Mouse (Mus musculus): ENCODE measurements around the gene Ccdc69.

Gene Ccdc69

DNA sequence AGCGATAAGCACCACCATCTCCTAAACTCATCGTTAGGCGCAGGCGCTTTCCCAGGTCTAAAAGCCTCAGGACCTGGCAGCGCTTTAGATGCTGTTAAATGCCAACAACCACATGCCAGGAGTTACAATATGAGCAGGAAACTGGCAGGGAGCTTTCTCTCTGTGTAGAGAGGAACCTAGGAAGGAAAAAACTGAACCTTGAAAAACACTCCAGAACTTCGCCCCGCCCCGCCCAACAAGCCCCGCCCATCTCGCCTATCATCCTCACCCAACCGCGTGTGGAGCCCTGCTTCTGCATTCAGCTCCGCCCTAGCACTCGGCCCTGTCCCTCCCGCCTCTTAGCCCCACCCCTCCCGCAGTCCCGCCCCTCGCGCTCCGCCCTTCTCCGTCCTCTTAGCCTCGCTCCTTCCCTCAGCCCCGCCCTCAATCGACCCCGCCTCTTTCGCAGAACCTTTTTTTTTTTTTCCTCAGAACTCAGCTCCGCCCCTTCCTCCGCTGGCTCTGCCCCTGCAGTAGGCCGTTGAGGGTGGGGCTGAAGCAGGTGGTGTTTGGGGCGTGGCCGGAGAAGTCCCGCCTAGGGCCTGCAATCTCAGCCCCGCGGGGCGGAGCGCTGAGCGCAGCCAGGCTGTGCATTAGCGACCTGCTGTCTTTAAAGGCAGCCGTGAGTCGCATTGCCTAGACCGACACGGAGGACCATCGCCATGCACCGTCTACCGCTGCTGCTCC lies 19.7 kb upstream of the Ccdc69 start, which contains the start of gene Gm2a:
Gm2a (plus strand) TSS at position 653 of the 726 bp plus-strand sequence.
- CTCF ChIA-PET: interaction anchor here (0.6 to 1.2 kb wide), 3 partner anchors 17 to 1295 kb away, joined by 3 to 4 read pairs (median 3); no protein-coding TSS in a partner anchor

DNA sequence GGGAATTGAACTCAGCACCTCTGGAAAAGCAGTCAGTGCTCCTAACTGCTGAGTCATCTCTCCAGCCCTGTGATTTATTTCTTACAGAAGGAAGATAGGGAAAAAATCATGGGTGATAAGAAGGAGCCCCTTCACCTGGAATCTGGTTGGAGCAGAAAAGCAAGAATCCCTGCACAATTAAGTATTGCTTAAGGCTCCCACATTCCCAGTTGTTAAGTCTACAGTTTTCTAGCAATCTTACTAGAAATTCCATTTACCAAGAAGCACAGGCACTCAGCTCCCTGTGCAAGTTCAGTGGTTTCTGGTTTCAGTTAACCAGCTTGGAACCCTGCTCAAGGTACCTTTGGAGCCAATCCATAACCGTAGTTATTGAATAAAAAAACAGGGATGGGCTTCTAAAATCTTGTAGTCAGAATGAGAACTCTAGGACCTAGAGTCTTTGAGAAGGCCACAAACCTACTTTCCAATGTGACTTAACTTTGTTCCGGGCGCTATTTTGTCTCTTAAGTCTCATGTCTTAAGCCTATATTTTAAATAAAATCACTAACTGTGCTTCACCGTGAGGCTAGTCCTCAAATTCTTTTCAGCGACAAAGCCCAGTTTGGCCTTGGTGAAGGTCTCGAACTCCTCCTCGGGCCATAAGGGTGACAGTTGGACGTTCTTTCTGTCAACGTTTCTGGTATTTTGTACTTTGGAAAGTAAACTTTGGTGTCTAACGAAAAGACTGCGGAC lies 19.0 kb upstream of the Ccdc69 start:
- CTCF ChIA-PET: interaction anchor here (0.7 to 1.2 kb wide), 2 partner anchors 18 to 203 kb away, joined by 3 read pairs; no protein-coding TSS in a partner anchor

DNA sequence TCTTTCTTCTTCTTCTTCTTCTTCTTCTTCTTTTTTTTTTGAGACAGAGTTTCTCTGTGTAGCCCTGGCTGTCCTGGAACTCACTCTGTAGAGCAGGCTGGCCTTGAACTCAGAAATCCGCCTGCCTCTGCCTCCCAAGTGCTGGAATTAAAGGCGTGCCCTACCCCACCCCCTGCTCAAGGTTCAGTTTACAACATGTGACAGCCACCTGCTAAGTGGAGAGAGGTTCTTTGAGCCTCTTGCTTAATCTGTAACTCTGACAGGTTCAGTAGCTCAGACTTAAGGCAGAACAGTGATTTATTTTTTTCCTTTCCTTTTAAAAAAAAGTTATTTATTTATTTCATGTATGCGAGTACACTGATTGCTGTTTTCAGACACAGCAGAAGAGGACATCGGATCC lies 18.4 kb upstream of the Ccdc69 start:
- CTCF ChIA-PET: interaction anchor here (0.7 kb wide), 1 partner anchor 202 kb away, joined by 3 read pairs; no protein-coding TSS in a partner anchor

DNA sequence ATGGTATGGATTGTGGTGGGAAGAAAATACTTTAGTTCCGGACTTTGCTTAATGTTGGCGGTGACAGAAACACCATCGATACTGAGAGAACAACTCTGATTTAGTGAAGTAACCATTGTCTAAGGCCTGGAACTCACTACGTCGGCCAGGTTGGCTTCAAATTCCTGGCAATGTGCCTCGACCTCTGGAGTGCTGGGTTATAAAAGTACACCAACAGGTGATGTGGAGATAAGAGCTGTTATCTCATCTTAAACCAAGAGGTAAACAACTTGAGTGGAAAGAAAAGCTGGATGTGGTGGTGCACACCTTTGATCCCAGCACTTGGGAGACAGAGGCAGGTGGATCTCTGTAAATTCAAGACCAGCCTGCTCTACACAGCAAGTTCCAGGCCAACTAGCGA lies 15.2 kb upstream of the Ccdc69 start:
- CTCF ChIA-PET: interaction anchor here (0.8 to 1.0 kb wide), 2 partner anchors 14 to 129 kb away, joined by 4 read pairs; no protein-coding TSS in a partner anchor

DNA sequence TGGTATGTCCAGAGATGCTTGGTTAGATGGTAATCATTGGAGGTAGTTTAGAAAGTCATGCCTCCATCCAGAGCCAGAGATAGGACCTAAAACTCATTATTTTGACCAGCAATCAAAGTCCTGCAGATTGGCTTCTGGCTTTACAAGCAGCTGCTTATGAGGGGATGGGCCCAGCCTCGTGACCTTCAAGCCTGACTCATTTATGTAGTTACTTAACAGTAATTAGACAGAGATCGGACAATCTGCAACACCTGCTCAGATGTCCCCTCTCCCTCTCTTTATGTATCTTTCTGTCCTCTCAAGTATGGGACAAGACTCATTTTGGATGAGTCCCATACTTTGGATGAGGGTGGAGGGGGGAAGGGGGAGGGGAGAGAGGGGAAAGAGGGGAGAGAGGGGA lies 12.0 kb upstream of the Ccdc69 start:
- CTCF ChIA-PET: no interaction called here

DNA sequence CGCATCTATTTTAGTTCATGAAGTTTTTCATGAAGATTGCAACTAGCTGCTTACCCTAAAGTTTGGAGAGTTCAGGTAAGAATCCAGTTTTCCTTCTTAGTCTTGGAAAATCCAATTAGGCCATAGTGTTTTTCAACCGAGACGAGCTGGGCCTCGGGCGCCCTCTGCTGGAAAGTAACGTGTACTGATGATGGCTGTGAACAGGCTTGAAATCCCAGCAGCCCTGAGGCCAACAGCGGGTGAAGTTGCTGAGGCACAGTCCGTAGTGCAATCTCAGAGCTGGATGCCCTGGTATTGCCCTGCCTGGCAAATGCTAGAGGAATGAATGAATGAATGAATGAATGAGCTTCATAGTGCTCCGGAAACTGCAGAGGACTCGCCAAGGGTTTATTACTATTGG lies 9.1 kb upstream of the Ccdc69 start:
- CTCF ChIA-PET: interaction anchor here (0.6 to 1.8 kb wide), 8 partner anchors 8 to 279 kb away, joined by 3 to 5 read pairs (median 3); no protein-coding TSS in a partner anchor

DNA sequence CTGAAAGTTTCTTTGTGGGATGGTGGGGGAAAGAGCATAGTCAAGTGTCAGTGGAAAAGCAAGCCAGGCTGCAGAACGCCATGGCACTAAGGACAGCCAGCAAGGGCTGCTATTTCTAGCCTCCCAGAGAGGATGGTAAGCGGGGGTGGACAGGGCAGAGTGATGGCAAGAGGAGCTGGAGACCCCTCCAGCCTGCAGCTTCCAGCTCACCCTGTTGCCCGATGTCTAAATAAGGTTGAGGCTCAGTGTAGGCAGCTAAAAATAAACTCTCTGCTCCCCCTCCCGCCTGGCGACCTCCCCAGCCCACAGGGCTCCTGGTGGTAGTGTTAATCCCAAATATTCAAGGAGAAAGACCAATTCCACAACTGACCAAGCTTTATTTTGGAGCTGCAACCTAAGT lies 7.5 kb upstream of the Ccdc69 start:
- CTCF ChIA-PET: interaction anchor here (1.0 to 1.8 kb wide), 2 partner anchors 39 to 71 kb away, joined by 3 to 5 read pairs; no protein-coding TSS in a partner anchor

DNA sequence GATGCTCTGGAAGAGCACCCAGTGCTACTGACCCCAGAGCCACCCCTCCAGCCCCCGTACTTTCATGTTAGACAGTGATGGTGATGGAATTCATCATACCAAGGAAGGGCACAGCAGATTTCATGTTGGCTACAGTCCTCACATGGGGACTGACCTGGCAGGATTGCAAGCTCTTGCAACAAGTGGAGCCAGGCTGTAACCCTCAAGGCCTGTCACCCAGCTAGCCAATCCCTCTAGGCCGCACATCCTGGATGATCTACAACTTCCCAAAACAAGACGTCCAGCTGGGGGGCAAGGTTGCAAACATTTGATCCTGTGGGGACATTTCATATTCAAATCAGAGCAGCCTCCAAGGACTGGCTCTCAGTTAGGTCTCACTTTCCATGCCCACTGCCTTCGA lies 6.7 kb upstream of the Ccdc69 start:
- CTCF ChIA-PET: no interaction called here

DNA sequence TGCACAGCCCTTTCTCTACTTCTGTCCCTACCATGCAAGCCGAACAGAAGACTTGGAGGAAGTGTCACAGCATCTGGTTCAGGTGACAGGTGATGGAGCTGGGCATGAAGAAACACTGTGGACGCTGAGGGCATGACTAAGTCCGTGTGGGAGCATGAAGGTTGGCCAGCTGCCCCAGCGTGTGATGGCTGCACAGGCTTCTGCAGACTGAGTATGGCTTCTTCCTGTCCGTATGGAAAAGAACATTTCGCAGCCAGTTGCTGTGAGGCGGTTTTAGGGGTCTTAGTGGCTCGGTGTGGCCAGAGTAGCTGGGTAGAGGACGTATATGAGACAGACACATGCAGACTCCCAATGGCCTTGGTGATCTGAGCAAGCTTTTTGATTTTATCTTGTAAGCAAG lies 3.3 kb upstream of the Ccdc69 start:
- CTCF ChIA-PET: no interaction called here

DNA sequence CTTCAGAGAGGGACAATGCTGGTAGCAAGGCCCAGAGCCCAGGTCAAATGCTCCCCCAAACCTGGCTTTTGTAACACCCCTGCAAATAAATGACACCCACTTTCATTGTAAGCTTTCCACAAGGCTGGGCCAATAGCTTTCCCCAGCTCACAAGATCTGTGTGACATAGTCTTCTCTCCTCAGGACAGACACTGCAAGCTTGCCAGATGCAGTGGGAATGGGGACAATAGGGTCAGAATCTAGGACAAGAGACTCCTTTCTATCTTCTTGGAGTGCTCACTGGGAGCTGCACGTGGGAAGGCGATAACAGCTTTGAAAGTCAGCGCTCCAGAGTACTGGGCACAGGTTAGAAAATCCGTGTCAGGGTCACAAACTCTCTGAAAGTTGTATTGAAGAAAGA lies 1.2 kb upstream of the Ccdc69 start:
- CTCF ChIA-PET: interaction anchor here (0.6 to 1.6 kb wide), 3 partner anchors 8 to 96 kb away, joined by 3 to 7 read pairs (median 4); no protein-coding TSS in a partner anchor

DNA sequence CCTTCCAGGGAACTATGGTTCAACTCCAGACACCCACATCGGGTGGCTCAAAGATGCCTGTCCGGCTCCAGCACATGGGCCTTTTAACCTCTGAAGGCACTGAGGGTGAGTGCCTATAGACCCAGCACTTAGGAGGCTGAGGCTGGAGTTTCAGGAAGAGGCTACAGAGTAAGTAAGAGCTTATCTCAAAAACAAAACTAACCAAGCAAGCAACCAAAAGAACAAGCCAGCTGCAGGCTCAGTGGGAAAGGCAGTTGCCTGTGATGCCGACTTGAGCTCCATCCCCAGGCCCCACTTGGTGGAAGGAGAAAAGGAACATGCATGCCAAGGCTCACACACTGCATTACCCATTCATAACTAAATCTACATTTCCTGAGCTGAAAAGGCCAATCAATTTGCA lies 571 bp upstream of the Ccdc69 start:
- CTCF ChIA-PET: interaction anchor here (0.6 to 1.6 kb wide), 3 partner anchors 9 to 96 kb away, joined by 3 to 7 read pairs (median 4); no protein-coding TSS in a partner anchor

DNA sequence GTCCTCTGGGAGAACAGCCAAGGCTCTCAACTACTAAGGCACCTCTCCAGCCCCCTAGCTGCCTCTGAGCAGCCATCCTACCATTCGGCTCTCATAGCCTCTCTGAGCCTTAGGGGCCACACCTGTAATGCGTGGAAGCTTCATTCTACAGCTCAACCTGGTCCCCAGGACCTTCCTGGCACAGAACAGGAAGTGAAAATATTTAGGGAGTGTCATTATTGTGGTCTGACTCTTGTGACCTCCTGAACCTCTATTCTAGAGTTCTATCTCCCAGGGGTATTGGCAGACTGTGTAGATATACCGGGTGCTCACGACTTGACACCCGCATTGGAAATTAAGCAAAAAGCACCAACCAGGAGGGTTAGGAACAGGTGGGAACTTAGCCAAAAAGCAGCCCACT lies 1.7 kb downstream of the Ccdc69 start:
- CTCF ChIA-PET: interaction anchor here (0.6 to 1.3 kb wide), 2 partner anchors 11 to 118 kb away, joined by 3 to 10 read pairs; no protein-coding TSS in a partner anchor

DNA sequence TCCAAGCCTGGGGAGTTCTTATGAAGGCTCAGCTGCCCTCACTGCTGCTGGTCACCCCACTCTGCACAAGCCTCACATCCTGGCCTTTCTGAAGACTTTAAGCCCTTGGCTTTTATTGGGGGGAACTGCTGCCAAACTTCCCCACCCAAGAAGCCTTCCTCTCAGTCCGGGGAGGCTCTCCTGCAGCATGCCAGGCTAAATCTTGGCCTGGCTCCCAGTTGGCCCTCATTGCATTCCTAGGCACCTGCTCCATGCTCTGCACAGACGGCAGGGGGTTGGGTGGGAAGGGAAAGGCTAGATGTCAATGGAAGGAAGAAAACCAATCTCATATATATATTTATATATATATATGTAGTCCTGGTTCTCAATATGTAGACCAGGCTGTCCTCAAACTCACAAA lies 2.3 kb downstream of the Ccdc69 start:
- CTCF ChIA-PET: no interaction called here

DNA sequence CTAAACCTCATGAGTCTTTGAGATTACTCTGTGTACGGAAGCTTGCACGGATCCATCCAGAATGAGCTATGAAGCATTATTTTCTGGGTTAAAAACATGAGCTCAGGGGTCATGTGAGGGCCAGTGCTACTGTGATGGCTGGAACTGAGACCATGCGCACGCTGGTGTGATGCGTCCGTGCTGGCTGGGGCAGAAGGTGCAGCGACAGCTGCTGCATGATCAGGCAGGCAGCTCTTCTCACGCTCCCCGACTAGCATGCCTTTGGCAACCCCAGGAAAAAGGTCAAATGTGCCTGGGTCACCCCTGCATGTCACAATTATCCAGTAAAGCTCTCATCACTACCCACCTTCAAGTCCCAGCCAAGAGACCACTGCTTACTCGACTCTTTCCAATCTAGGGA lies 4.7 kb downstream of the Ccdc69 start:
- CTCF ChIA-PET: interaction anchor here (0.8 kb wide), 1 partner anchor 12 kb away, joined by 3 read pairs; no protein-coding TSS in a partner anchor

DNA sequence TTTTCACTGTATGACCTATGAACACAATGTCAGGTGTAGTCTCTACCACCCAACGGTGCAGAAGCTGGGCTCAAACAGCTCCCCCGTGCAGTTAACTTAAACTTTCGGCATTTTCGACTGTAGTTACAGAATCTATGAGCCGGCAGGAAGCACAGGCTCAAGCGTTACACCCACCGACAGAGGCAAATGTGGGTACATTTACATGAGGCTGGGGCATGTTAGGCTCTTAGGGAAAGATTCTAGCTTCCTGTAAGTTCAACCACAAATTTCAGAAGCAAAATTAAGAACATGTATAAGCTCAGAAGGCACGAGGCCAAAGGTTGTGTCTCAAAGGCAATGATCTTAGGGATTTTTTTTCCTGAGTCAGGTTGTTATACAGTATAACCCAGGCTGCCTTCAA lies 5.5 kb downstream of the Ccdc69 start:
- CTCF ChIA-PET: interaction anchor here (0.6 to 0.8 kb wide), 4 partner anchors 12 to 94 kb away, joined by 3 to 7 read pairs (median 4); no protein-coding TSS in a partner anchor

DNA sequence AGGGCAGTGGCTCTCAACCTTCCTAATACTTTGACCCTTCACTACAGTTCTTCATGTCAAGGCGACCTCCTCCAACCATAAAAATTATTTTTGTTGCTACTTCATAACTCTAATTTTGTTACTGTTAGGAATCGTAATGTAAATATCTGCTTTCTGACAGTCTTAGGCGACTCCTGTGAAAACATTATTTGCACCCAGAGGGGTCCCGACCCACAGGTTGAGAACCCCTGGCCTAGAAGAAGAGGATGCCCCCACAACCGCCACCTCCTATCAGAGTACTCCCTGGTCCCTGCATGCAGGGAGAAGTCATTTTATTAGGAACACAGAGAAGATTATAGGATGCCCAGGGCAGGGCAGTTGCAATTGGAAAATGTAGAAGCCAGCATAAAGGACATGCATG lies 6.6 kb downstream of the Ccdc69 start:
- CTCF ChIA-PET: no interaction called here

DNA sequence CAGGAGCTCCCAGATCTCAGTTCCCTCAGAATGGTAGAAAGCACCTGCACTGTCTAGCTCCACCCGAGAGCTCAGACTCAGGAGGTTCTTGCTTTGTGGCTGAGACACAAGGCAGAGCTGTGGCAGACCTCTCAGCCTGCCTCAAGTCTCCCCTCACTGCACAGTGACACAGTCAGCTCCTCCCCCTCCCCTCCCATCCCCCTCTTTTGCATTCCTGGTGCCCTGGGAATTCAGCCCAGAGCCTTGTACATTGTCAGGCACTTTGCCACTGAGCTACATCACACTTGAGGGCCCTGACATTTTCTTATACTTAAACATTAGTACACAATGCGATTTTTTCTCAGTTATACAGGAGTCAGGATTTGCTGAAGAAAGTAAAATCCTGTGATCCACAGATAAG lies 8.9 kb downstream of the Ccdc69 start:
- CTCF ChIA-PET: interaction anchor here (0.5 kb wide), 1 partner anchor 127 kb away, joined by 5 read pairs; no protein-coding TSS in a partner anchor

DNA sequence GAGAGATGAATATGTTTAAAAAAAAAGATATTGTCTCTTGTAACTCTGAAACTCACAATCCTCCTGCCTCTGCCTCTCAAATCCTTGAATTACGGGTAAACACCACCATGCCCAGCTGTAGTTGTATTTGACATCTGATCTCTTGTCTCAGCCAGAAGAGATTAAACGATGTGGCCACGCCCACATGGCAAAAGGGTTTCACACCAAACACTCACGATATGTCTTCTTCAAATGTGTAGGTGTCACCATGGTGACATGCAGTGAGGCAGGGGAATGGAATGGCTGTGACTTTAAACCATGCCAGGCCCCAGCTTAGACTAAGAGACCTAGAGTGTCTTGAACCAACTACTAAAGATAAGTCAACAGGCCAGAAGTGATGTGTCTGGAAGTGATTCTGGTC lies 11.0 kb downstream of the Ccdc69 start:
- CTCF ChIA-PET: no interaction called here

DNA sequence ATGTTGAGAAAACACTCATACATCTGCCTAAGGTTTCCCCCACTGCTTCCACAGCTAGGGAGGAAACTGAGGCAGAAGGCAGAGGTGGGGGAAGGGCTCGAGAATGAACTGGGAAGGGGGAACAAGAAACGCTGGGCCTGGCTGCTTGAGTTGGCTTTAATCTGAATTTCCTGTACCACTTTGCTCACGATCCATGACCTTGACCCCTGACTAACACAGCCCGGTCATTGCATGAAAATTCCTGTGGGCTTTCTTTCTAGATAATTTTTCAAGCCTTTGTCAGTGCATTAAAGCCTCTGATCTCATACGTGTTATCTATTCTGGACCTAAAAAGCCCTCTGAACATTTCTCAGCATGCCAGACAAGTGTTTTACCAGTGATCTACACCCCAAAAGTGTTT lies 15.1 kb downstream of the Ccdc69 start:
- CTCF ChIA-PET: interaction anchor here (0.6 to 0.7 kb wide), 2 partner anchors 12 to 23 kb away, joined by 3 to 12 read pairs; no protein-coding TSS in a partner anchor

DNA sequence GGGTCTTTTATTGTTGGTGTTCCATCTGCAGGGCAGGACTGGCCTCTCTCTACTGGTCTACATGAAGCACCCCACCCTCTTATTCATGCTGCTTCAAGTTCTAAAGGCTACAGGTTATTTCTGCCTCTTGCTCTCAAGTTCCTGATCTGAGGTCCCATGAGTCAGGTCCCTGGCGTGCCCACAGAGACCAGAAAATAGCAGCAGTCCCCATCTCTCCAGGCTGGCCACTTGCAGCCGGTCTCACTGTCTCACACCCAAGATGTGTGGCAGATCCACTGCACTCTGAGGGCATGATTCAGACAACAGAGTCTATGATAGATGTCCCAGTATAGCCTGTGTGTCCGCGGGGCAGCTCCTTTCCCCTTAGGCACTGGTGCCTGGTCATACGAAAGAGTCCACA lies 17.1 kb downstream of the Ccdc69 start:
- CTCF ChIA-PET: interaction anchor here (1.4 kb wide), 1 partner anchor 12 kb away, joined by 3 read pairs; no protein-coding TSS in a partner anchor

DNA sequence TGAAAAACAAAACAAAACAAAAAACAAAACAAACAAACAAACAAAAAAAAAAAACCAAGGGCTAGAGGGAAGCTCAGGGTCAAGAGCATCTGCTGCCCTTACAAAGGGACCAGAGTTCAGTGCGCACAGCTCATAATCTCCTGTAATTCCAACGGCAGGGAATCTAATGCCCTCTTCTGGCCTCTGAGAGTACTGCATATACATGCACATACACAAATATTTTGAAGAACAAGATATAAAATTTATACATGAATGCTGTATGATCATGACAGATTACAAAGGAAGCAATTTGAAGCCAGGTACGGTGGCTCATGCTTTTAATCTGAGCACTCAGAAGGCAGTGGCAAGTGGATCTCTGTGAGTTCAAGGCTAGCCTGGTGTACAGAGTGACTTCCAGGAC lies 20.4 kb downstream of the Ccdc69 start:
- CTCF ChIA-PET: no interaction called here

Measured in spleen, embryonic (tissue).